Mouse (Mus musculus): ENCODE results near the gene Prss33.

Gene Prss33

DNA sequence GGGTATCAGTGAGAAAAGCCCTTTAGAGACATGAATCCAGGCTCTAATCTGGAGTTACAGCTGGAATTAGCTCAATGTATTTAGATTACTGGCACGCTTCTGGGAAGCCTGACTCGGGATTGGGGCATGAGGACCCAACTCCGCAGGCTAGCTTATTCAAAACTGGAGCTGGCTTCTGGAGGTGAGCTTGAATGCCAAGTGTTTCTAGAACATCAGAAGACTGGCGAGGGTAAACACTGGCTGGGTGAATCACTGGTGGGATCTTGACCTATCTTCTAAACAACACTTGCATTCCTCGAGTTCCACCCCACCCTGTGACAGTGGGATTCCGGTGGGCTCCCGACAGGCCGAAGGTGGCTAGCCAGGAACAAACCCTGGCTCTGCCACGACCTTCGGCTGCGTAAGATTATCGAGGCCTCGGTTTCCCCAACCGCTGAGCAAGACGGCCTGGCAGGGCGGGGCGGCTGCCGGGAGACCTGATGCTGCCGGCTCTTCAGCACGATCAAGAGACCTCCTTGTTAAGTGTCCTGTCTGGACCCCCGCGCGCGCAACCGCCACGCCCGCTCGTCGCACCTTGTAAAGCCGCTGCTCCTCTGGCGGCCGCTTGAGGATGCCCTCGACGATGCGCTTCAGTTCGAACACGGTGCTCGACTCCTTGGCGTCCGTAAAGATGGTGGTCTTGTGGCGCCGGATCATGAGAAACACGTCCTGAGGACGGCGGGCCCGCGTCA is 7.4 kb downstream of the Prss33 start:
- peak; percentile 65 for DNase-seq (ENCODE audit: low read depth, low spot score)

DNA sequence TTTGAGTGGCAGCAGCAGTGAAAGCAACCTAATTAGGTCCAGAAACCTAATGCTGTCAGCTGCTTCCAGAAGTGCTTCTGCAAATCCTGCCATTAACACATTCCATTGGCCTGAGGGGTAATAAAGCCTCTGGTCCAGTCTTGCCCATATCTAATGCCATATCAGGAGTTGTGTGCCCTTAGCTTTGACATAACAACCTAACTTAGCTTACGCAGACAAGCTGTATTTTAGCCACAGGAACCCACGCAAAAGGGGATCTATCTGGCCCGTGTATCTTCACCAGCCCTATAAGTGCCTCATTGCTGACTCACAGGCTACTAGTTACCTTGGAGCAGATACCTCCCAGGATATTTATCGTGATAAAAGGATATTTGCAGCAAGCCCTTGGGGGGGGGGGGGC is 10.3 kb downstream of the Prss33 start:
- DNase-seq (ENCODE audit: low read depth, low spot score): no peak

DNA sequence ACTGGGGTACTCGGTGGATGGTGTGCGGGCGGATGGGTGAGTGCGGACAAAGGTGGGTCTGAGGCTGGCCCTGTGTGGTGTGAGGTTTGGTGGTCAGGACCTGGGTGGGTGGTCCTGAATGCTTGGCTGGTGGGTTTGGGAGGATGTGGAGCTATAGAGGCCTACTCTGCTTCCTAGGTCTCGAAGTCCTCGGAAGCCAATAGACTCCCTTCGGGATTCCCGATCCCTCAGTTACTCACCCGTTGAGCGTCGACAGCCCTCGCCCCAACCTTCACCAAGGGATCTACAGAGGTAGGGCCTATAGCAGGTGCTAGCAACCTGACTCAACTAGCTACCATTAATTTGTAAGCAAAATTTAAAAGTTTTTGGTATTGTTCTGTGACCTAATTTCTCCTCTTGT is 12.2 kb downstream of the Prss33 start:
- no peak for DNase-seq (ENCODE audit: low read depth, low spot score)

DNA sequence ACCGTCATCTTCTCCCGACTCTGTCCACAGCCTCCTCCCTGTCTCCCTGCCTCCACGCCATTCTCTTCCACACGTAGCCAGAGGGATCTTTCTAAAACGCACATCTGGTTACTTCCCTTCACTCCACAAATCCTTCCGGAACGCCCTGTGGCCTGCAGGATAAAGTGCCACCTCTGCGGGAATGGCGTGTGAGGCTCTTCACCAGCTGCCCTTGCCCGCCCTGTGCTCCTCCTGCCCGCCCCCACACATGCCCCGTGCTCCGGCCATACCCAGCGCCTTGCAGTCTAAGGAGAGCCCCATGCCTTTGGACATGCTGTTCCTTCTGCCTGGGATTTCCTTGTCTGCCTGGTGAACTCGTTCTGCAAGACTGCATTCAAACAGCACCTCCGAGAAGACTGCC is 12.8 kb downstream of the Prss33 start:
- no peak for DNase-seq (ENCODE audit: low read depth, low spot score)

DNA sequence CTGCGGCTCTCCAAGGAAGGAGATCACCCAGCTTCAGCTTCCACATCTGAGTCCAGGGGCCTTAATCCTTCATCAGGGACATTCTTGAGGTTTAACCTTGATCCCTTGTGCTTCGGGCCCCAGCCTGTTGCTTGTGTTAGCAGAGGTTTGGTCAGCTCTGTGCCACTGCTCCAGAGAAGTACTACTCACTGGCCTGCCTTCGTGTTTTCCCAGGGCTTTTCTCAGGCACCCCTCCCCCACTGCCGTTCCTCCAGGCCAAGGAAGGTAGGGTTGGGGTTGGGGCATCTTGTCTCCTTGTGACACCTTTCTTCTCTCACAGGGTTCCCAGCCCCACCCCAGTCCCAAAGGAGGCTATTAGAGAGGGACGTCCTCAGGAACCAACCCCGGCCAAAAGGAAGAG is 13.8 kb downstream of the Prss33 start:
- no peak for DNase-seq (ENCODE audit: low read depth, low spot score)

DNA sequence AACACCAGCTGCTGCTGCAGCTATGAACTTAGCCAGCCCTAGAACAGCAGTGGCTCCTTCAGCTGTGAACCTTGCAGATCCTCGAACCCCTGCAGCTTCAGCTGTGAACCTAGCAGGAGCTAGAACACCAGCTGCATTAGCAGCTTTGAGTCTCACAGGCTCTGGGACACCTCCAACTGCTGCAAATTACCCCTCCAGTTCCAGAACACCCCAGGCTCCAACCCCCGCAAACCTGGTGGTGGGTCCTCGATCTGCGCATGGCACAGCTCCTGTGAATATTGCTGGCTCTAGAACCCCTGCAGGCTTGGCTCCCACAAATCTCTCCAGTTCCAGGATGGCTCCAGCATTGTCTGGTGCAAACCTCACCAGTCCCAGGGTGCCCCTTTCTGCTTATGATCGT is 15.1 kb downstream of the Prss33 start:
- no peak for DNase-seq (ENCODE audit: low read depth, low spot score)

DNA sequence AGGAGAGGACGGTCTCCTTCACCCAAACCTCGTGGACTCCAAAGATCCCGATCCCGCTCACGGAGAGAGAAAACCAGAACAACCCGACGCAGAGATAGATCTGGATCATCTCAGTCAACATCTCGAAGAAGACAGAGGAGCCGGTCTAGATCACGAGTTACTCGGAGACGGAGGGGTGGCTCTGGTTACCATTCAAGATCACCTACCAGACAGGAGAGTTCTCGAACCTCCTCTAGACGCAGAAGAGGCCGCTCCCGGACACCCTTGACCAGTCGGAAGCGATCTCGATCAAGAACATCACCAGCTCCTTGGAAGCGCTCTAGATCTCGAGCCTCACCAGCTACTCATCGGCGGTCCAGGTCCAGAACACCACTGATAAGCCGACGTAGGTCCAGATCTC is 16.6 kb downstream of the Prss33 start:
- DNase-seq (ENCODE audit: low read depth, low spot score): no peak

DNA sequence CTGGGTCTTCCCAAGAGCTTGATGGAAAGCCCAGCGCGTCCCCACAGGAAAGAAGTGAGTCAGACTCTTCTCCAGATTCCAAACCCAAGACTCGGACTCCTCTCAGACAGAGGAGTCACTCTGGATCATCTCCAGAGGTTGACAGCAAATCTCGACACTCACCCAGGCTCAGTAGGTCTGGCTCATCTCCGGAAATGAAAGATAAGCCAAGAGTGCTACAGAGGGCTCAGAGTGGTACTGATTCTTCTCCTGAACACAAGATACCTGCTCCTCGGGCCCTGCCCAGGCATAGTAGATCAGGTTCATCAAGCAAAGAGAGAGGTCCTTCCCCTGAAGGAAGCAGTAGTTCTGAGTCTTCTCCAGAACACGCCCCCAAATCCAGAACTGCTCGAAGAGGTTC is 17.3 kb downstream of the Prss33 start:
- DNase-seq (ENCODE audit: low read depth, low spot score): no peak

DNA sequence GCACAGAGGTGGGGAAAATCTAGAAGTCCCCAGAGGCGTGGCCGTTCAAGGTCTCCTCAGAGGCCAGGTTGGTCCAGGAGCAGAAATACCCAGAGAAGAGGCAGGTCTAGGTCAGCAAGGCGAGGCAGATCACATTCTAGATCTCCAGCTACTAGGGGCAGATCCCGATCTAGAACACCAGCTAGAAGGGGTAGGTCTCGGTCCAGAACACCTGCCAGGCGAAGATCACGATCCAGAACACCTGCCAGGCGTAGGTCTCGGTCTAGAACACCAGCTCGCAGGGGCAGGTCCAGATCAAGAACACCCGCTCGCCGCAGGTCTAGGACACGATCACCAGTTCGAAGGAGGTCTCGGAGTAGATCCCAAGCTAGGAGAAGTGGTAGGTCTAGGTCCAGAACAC is 20.2 kb downstream of the Prss33 start:
- no peak for DNase-seq (ENCODE audit: low read depth, low spot score)

DNA sequence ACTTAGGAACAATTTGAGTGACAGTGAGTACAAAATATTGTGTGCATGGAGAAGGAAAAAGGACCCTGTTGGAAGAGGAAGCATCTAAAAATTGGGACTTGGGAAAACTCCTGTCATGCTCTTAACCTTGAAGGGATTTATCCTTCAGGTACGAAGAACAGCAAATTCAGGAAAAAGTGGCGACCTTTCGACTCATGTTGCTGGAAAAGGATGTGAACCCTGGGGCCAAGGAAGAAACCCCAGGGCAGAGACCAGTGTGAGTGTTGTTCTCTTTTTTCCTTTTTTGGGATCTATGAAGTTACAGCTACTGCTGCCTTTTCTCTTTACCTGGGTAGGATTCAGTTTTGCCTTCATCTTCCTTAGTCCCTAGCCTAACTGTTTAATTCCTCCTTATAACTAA is 27.9 kb downstream of the Prss33 start:
- DNase-seq (ENCODE audit: low read depth, low spot score): no peak

DNA sequence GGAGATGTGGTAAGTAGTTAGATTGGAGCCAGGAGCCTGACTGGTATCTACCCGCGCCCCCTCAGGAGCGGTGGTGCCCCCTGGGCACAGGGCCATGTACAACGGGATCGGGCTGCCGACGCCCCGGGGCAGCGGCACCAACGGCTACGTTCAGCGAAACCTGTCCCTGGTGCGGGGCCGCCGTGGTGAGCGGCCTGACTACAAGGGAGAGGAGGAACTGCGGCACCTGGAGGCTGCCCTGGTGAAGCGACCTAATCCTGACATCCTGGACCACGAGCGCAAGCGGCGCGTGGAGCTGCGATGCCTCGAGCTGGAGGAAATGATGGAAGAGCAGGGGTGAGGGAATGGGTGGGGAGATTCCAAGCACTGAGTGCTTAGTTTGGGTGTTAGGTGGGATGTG is 29.0 kb downstream of the Prss33 start:
- no peak for DNase-seq (ENCODE audit: low read depth, low spot score)

DNA sequence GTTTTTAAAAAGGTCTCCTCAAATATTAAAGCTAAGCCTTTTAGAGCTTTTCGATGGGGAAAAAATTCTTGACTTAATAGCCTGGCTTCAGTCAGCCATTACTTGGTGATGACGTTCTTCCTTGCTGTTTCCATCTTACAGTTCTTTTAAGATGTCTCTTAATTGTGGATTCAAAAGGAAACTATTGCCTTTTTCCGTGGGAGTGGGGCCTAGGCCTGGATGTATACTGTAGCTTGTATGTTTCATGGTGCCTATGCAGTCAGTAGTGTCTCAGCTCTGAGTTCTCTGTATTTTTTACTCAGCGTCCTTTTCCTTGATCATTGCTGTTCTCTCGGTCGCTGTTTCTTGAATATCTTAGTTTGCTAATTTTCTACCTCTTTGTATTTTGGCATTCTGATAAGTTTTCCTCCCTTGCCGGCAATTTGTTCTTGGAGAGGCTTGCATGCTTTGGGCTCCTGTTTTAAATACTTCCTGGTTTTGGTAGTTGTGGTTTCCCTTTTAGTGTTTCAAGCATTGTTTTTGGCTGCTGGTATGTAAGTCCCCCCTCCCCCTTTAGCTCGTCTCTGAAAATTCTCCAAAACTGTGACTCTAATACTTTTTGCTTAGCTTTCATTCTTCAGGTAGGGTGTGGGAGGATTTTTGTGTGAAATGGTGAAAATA is 31.3 kb downstream of the Prss33 start:
- no peak for DNase-seq (ENCODE audit: low read depth, low spot score)

DNA sequence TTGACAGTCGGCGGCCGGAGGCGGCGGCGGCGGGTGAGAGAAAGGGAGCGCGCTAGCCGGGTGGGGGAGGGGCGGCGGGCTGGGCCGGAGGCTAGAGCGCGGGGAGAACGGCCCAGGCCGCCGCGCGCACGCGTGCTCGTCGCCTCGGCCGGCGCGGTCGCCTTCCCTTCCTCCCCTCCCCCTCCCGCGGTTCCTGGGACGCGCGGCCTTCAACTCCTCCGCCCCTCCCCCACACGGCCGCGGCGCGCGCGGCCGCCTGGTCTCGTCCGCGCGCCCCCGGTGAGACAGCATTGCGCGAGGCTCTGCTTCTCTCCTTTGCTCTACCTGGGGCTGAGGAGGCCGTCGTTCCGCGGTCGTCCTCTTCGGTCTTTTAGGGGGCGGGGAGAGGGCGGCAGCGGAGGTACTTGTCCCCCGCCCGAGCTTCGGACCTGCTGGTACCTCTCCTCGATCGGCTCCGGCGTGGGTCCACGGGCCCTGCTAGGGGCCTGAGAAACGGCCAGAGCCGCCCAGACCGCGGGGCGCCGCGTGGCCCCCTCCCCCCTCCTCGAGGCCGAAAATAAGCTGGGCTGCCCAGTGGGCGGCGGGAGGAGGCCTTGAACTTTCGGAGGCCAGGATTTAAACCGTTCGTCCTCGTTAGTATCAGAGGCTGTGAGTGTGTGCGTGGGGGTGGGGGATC is 32.4 kb downstream of the Prss33 start:
- peak; percentile 93 for DNase-seq (ENCODE audit: low read depth, low spot score)

DNA sequence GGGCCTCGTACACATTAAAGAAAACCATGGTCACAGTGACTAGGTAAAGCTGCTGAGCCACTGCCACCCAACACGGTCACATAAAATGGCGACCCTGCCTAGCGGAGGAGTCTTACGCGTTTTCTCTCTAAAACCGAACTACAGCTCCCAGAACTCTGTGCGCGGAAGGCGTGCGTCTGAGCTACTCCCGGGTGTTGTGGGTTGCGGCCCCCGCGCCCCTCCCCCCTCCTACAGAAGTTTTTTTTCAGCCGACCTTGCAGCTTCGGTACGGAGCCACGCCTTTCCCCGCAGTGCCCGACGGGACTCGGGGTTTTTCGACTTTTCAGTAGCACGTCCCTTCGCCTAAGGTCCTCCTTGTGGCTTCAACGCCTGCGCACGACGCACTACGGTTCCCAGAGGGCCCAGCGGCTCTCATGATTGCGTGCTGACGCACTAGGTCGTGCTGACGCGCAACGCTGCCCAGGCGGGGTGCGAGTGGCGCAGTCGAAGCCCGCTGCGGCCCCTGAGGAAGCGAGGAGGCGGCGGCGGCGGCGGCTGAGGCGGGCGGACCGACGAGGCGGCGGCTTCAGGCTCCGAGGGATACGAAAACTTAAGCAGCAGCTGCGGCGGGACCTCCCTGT is 33.0 kb downstream of the Prss33 start:
- peak; percentile 99 for DNase-seq (ENCODE audit: low read depth, low spot score)

DNA sequence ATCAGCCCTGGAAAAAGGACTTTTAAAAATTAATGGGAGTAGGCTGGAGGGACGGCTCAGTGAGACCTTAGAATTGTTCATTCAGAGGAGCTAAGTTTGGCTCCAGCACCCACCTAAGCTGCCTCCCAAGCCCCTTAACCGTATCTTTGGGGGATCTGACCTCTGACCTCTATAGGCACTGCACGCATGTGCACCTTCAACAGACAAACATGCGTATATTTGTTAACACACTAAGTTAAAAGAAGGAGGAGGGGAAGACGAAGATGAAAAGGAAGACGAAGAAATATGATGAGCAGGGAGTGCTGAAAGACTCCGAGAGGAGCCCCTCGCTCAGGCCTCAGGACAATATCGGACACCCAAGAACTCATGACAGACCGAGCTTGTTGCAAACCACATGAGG is 34.2 kb downstream of the Prss33 start:
- DNase-seq (ENCODE audit: low read depth, low spot score): no peak

DNA sequence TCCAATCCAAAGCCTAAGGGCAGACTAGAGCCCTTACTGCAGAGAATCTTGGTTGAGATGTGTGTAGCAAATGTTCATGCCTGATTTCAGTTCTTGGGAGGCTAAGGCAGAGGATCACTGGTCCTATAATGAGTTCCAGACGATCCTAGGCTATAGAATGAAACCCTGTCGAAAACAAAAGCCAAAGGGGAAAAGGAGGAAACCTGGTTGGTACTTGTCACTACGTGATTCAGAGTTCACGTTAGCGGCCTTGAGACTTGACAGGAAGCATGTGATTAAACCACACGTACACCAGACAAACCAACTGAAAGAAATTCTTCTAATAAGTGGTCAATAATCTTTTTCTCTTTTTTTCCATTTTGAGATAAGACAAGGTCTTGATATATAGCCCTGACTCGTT is 38.5 kb downstream of the Prss33 start:
- DNase-seq (ENCODE audit: low read depth, low spot score): no peak

DNA sequence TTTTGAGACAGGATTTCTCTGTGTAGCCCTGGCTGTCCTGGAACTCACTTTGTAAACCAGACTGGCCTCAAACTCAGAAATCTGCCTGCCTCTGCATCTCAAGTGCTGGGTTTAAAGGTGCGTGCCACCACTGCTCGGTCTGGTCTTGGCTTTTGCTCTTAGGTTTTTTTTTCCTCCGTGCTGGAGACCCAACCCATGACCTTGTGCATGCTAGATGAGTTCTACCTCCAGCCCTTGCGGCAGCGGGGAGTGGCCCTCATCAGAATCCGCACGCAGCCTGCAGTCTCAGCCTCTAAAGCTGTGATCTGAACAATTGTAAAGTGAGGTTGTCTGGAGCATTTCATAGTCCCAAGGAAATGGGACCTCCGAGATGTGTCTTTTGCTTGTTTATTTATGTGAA is 40.5 kb downstream of the Prss33 start:
- DNase-seq (ENCODE audit: low read depth, low spot score): no peak

DNA sequence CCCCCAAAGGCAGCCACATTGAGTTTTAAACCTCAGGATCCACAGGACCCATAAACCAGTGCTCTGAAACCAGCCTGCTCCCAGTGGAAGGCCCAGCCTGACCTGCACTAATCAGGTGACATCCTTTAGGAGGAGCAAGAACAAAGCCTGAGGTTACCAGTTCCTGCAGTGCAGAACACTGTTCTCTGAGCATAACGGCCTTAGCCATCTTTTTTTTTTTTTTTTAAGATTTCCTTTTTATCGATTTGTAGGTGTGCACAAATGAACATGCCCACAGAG is 44.8 kb downstream of the Prss33 start:
- DNase-seq (ENCODE audit: low read depth, low spot score): no peak

DNA sequence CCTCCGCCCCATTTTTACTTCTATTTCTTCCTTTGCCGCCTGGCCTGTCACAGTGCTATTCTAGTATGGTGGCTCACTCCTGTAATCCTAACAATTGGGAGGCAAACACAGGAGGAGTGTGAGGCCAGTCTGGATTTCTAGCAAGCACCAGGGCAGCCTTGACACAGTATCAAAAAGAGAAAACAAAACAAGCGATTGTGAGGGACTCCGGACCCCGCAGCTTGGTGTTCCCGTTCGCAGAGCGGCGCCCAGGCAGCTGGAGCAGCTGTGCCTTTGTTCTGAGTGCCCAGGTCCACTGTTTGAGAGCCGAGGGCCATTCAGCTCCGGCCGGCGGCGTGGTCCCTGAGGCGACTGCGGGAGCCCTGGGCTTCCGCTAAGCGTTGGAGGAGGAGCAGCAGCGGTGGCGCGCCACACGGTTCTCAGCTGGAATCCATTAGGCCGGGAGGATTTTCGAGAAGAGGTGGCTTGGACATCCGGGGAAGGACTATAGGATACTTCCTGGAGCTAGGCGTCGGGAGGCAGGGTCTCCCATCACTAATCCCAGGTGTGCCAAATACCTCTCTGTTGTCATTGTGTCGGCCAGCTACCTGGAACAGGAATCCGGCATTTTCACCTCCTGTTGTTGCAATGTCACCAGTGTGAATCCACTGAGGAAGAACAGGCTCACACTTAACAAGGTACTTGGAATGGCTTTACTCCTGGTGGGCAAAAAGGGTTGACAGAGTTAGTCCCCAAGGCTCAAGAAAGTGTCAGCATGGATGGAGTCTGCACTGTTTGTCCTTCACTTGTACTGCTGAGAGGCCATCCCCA is 45.4 kb downstream of the Prss33 start, which contains the start of gene Srrm2:
Gene Srrm2 (plus strand): TSS at position 264 of the 810 bp plus-strand sequence.
- DNase-seq (ENCODE audit: low read depth, low spot score): peak; percentile 76

DNA sequence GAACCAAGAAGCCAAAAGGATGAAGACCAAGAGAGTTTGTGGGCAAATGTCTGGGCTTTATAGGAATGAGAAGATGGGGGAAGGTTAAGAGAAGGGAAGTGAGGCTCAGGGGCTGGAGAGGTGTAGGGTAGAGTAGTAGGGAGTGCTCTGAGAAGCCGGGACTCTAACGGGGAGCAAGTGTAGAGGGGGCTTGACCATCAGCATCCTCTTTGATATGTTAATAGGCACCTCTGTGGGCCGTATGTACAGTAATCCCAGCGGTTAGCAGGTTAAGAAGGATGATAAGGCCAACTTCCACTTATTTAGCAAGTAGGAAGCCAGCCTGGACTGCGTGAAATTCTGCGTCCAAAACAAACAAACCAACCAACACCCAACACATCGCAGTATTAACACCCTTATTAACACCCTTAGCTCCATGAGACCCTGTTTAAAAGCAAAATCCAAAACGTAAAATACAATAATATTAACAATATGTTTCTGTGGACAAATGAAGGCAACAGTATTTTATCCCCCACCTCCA is 46.0 kb downstream of the Prss33 start:
- no peak for DNase-seq (ENCODE audit: low read depth, low spot score)

DNA sequence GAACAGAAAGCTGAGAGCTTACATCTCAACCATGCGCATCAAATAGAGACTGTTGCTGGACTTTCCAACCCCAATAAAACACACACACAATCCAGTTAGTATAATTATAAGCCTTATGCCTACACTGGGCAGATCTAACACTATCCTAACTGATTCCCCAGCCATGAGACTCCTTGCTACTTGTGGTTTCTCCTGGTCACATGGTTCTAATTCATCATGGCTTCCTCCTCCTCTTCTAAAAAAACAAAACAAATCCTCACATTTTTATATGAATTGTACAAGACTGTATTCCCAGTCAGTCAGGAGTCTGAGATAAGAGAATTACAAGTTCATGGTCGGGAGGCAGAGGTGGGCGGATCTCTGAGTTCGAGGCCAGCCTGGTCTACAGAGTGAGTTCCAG is 46.9 kb downstream of the Prss33 start:
- no peak for DNase-seq (ENCODE audit: low read depth, low spot score)

DNA sequence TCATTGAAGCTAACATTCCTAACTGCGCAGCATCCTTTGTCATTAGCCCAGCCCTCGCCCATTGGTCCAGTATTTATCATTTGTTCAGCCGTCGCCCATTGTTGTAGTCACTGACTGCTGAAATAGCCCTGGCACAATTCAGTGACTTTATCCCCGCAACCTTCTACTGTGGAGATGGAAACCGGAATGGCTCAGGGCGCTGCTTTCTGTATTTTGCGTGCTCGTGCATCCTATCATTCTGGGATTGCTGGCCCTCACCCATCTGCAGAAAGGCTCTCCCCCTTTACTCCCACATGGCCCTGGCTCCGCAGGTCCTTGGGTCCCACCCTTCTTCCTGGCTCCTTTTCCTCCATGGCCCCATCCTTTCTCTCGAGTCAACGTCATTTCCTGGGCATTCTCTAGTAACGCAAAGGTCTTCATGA is 49.3 kb downstream of the Prss33 start:
- DNase-seq (ENCODE audit: low read depth, low spot score): peak; percentile 61
